Mouse (Mus musculus) ZHBTc4 (cell line): ENCODE data around the gene Tmem165.

Experiments used
- DNase-seq: peaks from one replicate; pipeline ENCODE4 v3.0.0-alpha.2; 2011; ENCODE audit warnings: low read depth, low spot score

Gene Tmem165

GRCm38 (mm10) chr5:76183750-76184261 is at the start of gene Tmem165:
Tmem165 (plus strand) TSS chr5:76183880.
- DNase-seq, result peak; percentile 96

DNA sequence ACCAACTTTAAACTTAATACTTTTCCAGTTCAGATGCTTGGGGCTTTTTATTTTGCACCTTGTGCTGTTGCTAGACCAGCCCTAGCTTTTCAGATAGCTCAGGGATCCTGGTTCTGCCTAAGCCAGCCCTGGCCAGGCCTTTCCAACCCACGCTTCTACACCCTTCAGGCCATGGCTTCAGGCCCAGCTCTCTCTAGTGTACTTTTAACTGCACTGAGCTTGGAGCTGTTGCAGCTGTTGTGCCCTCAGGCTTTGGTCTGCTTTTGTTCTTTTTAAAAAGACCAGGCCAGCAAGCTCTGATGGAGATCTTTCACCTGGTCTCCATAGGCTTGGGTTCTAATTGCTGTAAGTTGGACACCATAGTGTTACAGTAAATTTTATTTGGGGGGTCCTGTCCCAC is 48.0 kb upstream of the Tmem165 start:
- no peak for DNase-seq

- no peak for DNase-seq
Measured at GRCm38 (mm10) chr5:76136271-76136670, 47.4 kb upstream of the Tmem165 start.

GRCm38 (mm10) chr5:76137586-76137985 is 46.1 kb upstream of the Tmem165 start:
- no peak for DNase-seq

DNA sequence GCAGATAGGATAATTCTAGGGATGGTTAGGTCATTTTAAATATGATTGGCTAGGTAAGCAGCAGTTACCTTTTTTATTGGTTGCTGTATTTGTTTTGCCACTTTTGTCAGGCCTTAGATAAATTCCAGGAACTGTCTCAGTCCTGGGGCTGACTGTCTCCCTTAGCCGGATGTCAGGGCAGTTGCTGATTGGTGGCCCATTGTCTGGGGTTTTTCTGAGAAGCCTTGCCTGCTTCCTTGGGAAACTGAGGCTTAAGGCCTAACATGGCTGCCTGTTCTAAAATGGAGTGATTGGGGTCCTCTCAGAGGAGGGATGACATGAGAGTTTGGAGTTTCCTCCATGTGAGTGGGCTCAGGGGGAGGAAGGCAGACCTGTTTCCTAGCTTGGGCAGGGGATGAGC is 45.6 kb upstream of the Tmem165 start:
- DNase-seq, result no peak

DNA sequence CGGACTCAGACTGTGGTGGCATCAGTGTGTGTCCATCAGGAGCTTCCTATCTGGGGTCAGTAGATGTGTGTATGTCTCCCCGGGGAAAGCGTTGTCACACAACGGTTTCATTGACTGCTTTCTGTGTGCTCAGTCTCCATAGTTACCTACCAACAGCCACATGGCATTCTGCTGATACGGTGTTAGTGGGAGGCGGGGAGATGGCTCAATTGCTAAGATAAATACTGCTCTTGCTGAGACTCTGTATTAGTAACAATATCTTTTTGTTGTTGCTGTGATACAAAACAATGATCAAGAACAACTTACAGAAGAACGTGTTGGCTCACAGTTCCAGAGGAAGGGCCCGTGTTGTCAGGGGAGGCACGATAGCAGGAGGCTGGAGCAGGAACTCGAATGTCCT is 45.2 kb upstream of the Tmem165 start:
- DNase-seq, result no peak

DNA sequence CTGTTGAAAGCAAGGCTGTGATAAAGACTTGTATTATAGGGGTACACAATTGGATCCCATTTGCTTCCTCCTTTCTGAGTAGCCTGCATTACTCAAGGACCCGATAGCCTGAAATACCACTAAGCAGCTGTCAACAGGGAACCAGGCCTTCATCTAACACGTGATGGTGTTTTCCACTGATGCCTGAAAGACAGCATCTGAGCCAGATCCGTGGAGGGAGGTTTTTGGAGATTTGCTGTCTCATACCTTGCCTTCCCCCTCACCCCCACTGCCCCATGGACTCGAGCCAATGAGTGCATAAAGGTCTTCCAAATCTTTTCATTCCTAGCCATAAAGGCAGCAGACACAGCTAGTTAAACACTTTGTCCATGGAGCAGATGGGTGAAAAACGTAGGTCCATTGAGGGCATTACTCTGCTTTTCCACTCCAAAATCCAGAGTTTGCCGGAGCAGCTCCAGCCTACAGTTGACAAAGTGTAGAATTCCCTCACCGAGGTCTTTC is 44.5 kb upstream of the Tmem165 start:
- no peak for DNase-seq

DNA sequence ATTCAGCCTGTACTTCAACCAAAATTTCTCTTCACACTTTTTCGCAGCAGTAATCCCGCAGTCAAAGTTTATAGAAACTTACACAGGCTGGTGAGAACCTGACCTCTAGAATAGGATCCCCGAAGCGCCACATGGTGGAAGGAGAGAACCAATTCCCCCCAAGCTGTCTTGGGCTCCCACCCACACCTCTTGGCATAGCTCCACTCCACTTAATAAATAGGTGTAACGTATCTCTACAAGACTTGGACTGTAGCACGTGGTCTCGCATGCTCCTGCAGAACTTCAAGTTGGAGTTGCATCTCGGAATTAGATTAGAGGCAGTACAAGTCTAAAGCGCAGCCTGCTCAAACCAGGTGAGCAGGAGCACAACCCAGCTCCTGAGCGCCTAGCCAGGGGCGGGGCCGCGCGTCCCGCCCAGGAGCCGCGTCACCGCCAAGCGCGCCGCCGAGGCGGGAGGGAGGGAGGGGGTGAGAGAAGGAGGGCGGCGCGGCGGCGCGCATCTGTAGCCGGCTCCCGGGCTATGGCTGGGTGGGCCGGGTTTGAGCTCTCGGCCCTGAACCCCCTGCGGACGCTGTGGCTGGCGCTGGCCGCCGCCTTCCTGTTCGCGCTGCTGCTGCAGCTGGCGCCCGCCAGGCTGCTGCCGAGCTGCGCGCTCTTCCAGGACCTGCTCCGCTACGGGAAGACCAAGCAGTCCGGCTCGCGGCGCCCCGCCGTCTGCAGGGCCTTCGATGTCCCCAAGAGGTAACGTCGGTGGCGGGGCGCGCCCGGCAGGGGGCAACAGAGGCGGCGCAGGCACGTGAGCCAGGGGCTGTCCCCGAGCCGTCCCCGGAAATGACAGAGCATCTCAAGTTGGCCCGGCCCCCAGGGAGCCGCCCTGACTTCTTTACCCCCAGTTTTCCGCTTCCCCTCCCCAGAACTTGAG is 43.6 kb upstream of the Tmem165 start, which contains the start of gene Srd5a3:
Gene Srd5a3, plus strand, starts transcription at position 464 of the 922 bp plus-strand sequence.
- peak; percentile 97 for DNase-seq

GRCm38 (mm10) chr5:76140730-76141066 is 43.0 kb upstream of the Tmem165 start:
- no peak for DNase-seq

DNA sequence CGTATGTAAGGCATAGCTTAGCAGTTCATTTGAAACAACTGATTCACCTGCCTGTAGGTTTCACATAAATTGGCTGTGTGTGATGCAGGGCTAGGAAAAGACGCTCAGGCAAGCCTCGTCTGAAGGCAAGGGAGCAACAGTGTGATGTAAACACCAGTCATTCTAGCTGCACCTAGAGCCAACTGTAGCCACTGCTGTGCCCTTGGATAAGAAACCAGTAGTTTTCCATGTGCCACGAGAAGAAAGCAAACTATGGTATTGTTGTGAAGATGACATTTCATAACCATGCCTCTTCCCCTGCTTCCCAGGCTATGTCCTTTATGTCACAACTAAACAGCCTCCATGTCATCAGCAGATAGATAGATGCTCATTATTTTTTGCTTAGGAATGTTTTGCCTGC is 40.3 kb upstream of the Tmem165 start:
- no peak for DNase-seq

DNA sequence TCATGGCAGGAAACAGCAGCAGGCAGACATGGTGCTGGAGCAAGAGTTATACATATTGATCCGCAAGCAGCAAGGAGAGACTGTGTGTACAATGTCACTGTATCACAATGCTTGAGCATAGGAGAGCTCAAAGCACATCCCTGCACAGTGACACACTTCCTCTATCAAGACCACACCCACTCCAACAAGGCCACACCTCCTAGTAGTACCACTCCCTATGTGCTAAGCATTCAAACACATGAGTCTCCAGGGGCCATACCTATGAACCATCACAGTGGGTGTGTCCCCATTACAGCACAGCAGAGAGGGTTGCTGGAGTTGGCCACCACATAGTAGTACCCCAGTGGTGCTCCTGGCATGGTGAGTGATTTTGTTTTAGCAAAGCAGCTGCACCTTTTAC is 37.3 kb upstream of the Tmem165 start:
- DNase-seq, result peak; percentile 57

DNA sequence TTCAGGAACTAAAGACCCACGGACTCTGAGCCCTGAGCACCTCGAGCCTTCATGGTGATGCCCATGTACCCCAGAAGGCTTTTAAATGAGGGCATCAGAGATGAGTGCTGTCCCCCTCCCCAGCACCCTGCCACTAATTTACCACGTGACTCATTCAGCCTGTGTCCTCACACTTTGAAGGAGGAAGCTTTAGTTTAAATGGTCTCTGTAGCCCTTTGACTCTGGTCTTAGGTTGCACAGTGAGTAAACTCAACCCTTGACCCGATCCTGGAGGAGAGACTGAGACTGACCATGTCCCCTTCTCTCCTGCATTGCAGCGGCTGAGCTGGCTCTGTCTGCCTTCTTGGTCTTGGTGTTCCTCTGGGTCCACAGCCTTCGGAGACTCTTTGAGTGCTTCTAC is 34.2 kb upstream of the Tmem165 start:
- no peak for DNase-seq

DNA sequence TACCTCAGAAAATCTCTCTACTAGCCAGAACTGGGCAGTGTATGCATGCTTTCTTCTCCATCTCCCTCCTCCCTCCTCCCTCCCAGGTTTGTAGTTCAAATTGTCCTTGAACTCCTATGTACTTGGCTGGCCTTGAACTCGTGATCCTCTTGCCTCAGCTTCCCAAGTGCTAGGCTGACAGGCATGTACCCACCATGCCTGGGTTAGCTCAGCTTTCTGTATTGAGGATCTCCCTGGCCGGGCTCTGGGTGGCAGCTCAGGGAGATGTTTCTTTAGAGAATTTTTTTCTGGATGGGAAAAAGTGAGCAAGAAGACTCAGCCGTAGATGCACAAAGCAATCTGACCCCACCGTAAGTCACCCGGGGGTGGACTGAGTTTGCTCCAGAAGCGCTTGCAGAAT is 30.7 kb upstream of the Tmem165 start:
- no peak for DNase-seq

GRCm38 (mm10) chr5:76153430-76153829 is 30.2 kb upstream of the Tmem165 start:
- no peak for DNase-seq

GRCm38 (mm10) chr5:76154434-76155165 is 29.1 kb upstream of the Tmem165 start:
- DNase-seq, result no peak

DNA sequence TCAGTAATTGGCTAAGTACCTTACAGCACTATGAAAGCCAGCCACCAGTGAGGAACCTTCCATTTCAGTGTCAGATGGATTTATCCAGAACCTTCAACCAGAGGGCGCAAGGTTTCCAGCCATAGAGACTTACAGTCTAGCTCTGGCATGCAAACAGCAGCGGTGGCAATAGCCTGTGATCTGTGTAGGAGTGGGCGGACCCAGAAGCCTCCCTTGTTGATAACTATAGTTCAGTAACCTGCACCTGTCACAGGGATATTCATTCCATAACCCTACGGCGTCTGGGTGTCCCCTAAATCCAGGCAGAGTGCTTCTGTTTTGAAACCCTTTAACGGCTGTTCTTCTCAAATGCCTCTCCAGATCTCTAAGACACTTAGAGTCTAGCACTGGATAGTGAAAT is 24.1 kb upstream of the Tmem165 start:
- no peak for DNase-seq

GRCm38 (mm10) chr5:76160086-76160485 is 23.6 kb upstream of the Tmem165 start:
- no peak for DNase-seq

- no peak for DNase-seq
Measured at GRCm38 (mm10) chr5:76161491-76161890, 22.2 kb upstream of the Tmem165 start.

DNA sequence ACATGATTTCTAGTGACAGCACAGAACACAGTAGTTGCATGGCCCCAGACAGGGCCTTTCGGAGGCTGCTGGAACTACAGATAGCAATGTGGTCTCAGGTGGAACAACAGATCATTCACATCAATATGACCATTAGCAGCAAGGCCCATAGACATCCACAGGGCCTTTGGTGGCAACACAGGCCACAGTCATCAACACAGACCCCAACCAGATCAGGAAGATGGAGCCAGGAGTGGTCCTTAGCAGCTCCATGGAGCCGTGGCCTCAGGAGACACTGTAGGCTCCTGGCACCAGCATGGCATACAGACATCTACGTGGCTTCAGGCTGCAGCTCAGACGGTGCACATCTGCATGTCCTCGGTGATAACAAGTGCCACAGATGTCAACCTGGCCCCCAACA is 20.8 kb upstream of the Tmem165 start:
- DNase-seq, result no peak

DNA sequence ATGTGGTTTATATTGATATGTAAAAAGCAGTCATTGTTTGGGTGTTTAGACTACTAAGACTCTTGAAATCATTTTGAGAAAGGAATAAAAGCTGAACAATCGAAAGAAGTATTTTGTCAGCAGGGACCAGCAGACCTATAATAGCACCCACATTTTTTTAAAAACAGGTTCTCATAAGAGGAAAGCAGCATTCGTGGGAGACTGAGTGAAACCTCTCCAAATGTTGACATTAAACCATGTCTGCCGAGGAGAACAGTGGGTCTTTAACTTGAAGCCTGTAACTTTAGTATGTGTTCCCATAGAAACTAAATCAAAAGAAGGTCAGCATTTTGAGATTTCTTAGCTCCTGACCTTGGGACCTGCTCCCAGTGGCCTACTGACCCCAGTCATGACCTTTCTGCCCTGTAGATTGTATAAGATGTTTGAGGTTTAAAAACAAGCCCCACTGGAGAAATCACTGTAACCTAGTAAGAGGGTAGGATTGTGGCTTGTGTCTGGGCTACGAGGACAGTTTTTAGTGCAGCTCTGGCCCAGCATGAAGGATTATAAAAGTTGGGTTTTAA is 19.8 kb upstream of the Tmem165 start:
- DNase-seq, result no peak

DNA sequence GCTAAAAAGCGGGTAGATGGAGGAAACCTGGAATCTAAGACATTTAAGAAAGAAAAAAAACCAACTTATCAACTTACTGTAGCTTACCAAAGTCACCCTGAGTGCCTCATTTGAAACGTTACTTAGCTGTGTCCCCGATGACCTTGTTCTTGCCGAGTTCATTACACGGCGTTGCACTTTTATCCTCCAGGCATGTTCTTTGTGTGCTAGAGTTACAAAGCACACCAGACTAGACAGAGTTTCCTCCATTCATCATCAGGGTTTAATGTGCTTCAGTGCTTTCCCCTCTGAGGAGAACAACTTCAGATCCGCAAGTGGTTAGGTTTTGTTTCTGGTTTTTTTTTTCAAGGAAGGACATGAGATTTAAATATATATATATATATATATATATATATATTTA is 18.9 kb upstream of the Tmem165 start:
- peak; percentile 27 for DNase-seq

DNA sequence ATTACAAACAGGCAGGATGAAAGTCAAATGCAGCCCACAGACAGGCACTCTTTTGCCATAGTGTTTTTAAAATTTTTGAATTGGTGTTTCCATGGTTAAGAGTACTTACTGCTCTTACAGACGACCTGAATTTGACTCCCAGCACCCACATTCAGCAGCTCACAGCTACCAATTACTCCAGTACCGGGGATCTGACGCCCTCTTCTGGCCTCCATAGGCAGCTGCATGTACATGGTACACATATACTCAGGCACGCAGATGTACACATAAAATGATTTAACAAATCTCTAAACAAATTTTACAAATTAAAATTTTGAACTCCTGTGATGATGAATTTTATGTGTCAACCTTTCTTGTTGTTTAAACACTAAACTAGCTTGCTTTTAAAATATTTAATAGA is 13.2 kb upstream of the Tmem165 start:
- DNase-seq, result peak; percentile 72
